Mouse (Mus musculus): ENCODE measurements at regions not wholly inside any gene's neighbourhood (a gene's known extent, or its start where the extent isn't known, plus 50 kb on each side); places are given as distances from the start of the nearest gene placed in this dataset.

DNA sequence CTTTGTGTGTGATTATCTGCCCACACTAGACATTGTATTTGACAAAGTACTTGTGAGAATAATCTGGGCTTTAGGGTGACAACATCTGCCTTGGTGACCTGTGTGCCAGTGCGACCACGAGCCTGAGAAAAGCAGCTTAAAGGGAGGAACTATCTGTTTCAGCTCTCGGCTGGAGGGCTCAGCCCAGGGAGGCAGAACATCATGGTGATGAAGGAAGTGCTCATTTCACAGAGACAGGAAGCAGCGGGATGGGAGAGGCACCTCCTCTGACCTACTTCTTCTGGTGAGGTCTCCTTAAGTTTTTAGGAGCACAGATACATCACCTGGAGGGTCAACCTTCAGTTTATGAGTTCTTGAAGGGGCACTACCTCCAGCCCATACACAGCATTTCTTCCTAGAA is 89.8 kb downstream of the Kif26a start:
- DNase-seq (ENCODE audit: low spot score): no peak

DNA sequence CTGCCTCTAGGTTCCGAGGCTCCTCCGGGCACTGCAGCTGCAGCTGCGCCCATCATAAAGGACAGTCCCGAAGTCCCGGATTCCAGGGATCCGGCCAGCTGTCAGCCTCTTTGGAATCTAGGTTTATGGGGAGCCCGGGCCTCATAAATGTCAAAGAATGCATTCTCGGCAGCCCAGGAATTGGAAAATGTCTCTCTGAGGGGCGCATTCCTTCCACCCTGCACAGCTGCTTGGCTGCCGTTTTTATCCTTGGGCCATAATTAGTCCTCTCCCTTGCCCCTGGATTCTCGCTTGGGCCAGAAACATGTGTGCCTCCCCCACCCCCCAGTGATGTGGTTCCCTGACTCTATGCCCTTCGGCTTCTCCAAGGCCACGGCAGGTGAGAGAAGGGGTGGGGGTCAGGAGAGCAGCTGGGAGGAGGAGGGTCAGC is 91.1 kb downstream of the Kif26a start:
- no peak for DNase-seq (ENCODE audit: low spot score)

DNA sequence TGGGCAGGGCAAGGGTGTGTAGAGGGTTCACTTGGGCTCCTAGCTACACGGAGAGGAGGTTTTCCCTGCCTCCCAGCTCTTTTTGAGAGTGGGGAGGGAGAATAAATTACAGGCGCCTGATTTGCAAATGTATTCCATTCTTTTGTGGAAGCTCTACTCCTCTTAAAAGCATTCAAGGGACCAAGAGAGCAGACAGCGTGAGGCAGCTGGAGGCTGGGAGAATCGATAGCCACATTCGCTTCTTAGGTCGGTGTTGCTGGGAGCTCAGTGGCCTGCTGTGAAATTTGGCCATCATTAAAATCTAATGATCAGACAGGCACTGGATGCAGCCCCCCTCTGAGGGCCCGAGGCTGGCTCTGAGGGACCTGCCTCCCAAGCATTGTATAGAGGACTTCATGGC is 92.8 kb downstream of the Kif26a start:
- DNase-seq (ENCODE audit: low spot score): no peak

DNA sequence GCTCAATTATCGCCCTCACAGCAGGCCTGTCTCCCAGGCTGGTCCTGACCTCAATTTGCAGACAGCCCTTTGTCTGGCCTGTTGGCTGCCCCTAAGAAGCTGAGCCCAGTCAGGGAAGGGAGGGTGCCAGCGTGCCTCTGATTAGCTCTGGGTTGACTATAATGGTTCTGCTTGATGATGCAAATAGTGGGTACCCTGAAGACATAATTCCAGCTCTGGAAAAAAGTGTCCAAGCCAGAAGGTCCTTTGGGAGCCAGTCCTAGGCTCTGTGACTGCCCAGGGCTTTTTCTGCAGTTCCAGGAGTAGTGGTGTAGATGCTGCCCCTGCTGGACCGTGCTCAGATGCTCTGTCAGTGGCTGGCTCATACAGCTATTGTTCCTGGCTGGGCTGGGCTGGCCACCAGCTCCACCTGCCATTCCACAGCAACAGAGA is 95.7 kb downstream of the Kif26a start:
- no peak for DNase-seq (ENCODE audit: low spot score)

DNA sequence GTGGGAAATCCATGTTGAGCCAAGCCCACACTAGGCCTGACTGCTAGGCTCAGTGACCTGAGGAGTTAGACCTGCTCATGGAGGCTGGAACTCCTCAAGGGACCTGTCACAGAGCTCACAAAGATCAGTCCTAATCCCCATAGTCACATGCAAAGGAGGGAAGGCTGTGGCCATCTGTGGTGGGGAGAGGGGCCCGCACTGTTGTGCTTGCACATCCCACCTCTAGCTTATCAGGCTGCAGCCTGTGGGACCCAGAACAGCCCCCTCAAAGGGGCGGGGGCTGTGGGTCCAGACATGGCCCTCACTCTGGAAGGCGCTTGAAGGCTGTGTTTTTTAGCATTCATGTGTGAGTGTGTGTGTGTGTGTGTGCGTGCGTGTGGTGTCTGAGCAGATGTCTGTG is 97.2 kb downstream of the Kif26a start:
- no peak for DNase-seq (ENCODE audit: low spot score)

DNA sequence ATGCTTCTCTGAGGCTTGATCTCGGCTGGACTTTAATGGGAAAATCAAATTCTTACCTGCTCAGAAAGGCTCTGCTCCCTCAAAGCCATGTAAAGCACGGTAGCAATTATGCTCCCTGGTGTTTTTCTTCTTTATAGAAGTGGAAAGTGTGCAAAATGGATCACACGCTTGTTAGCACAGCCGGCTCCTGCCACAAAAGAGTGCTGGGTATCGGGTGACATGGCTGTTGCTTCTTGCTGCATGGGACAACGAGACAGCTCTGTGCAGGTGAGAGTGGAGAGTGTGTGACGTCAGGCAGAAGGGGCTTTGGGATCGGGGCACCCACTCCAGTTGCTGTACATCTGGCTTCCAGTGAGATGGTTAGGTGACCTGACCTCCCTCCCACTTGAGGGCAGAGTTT is 104.9 kb downstream of the Kif26a start:
- no peak for DNase-seq (ENCODE audit: low spot score)

DNA sequence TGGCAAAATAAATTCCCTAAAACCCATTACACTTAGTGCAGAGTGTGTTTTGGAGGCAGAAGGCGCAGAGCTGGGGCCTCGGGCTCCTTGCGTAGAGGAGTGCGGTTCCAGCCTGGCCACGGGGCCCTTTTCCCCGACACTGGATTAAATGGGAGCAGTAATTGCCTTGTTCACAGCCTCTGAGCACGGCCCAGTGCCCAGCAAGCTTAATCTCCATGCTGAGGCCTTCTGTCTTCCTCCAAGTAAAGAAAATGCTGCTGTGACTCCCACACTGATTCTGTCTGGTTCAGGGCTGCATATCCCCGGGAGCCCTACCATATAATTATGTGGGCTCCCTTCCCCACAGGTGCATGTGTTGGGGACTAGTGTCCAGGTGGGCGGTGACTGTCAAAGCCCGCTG is 107.5 kb downstream of the Kif26a start:
- DNase-seq (ENCODE audit: low spot score): no peak

DNA sequence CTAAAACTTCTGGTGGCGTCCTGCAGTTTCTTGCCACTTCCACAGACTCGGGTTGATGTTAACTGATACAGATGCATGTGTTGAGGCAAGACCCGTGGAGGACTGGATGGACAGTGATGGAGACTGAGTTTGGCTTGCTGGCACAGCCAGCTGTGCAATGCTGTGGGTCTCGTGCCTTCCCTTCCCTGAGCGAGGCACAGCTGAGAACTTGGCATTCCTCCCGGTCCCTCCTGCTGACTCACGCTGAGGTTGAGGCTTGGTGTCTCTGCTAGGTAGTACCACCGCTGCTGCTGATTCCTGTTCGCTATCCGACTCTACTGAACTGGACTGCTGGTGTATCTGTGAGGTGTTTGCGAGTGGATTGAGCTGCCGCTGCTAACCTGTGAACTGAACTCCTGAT is 109.2 kb downstream of the Kif26a start:
- no peak for DNase-seq (ENCODE audit: low spot score)

DNA sequence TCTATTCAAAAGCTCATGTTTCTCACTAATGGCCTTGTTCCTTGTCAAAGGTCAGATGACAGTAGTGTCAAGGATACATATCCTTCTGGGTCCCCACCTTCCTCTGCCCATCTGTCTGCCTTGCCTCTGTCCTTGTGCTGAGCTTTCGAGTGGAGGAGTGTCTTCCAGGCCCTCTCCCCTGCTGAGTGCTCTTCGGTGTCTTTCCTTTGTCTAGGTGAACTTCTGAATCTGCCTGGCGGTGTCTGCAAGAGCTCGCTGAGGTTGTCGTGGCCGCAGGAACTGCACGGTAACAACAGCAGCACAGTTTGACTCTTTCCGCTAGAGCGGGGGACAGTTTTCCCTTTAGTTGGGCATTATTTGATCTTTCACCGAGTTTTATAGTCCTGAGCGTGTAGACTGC is 111.7 kb downstream of the Kif26a start:
- no peak for DNase-seq (ENCODE audit: low spot score)

DNA sequence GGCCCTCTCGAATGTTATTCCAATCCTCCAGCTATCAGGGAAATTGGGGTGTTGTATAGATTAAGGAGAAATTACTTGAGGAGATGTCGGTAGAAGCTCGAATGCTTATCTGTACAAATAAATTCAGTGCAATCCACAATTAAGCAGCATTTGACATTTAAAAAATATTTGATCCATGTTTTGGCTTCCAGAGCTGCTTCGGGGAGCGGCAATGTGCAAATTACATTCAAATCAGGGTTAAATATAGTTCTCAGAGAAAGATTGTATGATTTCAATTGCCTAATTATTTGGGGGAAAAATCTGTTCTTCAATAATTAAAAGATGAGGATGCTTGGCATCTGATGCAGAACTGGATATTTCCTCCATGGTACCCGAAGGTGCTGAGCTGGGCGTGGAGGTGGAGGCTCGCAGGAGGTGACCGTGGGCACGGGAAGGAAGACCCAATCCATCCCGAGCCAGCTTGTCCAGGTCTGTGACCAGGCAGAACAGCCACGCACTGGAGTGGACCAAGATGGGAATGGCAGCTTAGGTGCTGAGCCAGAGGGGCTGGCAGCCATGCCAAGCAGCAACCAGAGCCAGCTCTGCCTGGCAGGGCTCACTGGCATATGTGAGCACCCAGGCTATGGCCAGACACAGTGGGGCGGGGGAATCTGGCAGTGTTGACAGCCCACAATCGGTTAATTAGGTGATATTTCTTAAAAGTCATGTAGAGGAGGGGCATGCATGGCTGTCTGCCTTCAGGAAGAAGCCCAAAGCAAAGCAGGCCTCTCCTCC is 117.5 kb downstream of the Kif26a start:
- no peak for DNase-seq (ENCODE audit: low spot score)

DNA sequence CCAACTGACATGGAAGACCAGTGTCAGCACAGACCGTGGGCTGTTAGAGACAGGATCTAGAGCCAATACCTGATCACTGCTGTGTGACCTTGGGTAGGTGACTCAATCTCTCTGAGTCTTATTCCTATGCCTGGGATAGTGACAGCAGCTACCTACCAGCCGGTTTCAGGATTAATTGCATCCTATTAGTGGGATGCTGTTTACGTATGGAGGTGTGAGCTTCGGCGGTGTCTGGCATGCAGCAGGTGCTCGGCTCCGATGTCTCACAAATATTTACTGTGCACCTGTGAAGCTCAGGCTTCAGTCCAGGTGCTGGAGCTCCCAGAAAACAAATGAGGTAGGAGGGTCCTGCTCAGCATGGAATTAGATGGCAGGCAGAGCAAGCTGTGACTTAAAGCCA is 118.2 kb downstream of the Kif26a start:
- DNase-seq (ENCODE audit: low spot score): no peak

DNA sequence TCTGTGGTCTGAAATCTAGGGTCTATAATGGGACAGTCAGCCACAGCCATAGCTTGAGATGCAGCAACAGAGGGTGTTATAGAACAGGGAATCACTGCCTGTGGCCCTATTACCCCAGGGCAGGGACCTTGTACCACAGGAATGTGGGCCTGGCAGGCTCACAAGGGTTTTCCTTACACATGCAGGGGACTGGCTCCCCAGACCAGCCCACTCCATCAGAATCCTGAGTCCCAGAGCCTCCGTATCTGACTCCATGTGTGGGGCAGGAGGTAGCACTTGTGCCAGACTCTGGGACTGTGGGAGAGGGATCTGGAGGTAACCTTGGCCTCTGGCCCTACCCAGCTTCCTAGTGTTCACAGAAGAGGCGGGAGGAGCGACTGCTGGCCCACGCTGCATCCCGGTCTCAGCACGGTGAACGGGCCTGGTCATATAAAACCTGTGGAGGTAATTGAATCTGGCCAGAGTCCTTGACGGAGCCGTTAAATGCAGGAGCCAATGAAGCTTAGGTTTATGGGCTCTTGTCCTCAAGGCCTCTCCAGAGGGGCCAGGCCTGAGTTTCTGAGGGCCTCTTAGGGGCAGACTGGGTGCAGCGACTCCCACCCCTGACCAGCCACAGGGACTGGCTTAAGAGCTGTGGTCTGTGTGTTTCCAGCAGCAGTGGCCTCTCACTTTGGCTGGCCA is 119.4 kb downstream of the Kif26a start:
- DNase-seq (ENCODE audit: low spot score): no peak

DNA sequence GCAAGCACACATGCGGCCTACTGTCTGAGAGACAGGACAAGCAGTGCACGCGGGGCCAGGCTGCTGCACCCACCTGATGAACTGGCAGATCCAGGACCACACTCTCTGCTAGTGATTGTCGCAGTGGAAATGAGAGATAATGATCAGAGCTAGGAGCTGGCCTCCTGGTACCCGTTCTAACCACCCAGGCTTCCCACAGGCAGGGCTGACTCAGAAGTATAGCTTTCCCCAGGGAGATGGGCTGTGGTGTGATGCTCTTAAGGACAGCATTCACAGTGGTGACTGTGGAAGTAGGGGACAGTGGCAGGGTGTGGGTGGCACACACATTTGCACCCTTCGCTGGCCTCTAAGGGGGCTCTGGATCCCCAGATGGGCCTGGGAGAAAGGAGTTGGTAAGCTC is 128.0 kb downstream of the Kif26a start:
- no peak for DNase-seq (ENCODE audit: low spot score)

DNA sequence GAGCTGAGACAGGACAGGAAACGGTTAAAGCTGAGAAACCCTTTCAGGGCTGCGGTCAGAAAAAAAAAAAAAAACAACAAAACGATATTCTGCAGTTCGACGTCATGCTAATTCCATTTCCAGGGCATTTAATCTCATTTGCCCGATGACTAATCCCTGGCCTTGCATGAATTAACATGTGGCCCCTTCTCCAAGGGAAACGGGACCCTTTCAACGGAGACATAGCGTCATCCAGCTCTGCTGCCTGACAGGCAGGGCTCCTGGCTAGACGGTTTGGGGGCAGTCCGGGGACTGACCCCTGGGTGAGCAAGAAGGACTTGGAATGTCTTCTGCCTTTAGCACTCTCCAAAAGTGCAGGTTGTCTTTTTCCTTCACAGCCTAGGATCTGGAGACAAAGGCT is 128.7 kb downstream of the Kif26a start:
- no peak for DNase-seq (ENCODE audit: low spot score)

DNA sequence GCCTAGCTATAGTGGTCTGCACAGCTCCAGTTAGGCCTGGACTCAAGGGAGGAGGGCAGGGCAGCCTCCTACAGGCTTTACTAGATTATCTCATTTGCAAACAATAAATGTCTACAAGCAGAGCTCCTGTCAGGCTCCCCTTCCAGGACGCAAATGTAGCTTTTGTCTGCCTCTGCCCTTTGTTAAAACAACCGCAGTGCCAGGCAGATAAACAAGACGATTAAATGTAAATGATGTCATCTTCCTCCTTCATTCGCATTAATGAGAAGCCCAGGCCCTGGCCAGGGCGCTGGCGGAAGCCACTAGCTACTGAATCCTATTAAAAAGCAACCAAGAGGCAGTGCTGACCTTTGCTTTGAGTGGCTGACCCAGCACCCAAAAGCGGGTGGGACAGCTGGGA is 130.6 kb downstream of the Kif26a start:
- no peak for DNase-seq (ENCODE audit: low spot score)

DNA sequence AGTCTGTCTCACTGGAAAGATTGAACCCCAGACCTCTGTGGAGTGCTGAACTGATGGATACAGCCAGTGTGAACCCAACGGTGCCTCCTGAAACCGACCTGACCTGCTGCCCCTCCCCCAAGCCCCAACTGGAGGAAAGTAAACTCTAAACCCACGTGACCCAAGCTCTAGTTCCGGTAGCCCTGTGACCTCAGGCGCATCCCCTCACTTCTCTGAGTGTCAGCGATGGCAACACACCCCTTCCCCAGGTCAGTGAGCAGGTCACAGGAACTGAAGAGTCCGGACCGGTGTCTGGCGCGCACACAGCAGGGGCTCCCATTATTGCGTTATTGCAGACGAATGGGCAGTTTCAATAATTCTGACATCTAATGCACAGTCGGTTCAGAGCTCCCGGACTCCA is 131.5 kb downstream of the Kif26a start:
- no peak for DNase-seq (ENCODE audit: low spot score)

DNA sequence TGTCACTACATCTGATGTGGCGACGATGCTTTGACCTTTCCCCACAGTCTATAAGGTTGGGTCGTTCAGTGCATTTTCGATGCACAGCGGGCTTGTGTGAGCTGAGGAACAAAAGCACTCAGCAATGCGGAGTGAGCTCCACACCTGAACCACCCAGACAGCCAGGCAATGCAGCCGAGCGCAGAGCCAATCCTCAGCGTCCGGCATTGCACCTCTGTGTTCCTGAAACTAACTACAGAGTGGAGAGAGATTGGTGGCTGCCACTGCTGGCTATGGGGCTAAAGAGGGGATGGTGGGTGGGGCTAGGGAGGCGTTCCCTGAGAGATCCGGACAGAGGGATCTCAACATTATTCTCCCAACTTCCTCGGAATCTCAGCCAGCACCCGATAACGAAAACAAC is 139.1 kb downstream of the Kif26a start:
- no peak for DNase-seq (ENCODE audit: low spot score)

DNA sequence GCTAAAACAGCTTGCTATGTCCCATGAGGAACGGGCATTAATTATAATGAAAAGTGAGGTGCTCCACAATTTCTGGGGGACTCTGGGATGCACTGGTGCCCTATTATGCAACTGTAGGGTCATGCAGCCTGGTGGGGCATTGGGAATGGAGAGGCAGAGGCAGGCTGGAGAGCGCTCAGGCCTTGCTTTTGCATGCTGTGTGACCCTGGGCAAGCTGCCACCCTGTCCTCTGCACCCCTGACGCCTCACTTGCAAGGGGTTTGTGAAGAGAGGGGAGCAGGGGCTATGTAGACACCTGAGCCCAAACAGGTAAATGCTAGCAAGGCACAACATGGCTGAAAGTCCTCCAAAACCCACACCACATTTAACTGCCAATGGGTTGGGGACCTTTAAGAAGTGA is 142.8 kb downstream of the Kif26a start:
- no peak for DNase-seq (ENCODE audit: low spot score)

DNA sequence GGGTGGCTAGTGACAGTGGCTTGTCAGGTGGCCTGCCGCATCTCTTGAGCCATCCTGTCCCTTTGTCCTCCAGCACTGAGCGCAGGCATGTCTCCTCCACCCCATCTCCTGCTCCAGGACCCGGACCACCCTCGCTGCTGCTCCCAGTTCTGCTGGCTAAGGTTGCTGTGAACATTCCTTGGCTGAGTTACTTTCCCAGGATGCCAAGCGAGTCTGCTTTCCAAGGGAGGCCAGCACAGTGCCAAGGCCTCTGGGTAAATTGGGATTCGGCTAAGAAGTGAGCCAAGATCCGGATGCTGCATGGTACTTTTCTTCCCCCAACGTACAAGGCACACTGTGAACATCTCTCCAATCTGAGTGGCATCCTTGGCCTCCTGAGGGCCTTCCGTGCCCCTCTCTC is 144.3 kb downstream of the Kif26a start:
- DNase-seq (ENCODE audit: low spot score): no peak

DNA sequence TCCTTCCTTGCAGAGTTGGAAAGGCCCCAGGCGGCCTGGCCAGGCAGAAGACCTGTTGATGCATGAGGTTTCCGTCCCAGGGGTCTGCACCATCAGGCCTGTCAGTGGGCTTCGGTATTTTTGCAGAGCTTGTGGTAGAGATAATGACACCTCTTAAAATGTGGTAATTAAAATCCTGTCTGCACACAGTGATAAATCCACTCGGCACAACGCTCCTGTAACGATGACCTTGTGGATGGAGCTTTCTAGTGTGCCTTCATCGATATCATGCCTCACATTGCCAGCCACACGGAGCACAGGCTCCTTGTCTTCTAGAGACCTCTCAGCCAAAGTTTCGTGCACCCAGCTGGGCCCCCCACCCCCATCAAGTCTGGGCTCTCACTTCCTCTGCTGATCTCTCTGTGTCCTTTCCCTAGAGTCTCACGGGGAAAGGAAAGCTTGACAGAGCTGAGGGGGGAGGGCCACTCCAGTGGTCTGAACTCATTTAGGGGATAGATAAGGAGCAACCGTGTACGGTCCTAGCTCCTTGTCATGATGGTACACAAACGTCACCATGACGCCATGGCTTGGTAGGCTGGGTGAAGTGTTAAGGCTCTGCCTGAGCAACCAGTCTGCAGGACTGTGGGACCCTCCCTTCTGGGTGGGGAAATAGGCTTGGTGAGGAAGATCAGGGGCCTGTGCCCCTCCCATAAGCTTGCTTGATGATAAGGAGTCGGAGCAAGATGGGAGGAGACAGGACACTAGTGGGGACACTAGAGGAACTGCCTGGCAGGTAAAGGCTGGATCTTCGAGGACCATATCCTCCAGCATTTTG is 145.9 kb downstream of the Kif26a start:
- no peak for DNase-seq (ENCODE audit: low spot score)

DNA sequence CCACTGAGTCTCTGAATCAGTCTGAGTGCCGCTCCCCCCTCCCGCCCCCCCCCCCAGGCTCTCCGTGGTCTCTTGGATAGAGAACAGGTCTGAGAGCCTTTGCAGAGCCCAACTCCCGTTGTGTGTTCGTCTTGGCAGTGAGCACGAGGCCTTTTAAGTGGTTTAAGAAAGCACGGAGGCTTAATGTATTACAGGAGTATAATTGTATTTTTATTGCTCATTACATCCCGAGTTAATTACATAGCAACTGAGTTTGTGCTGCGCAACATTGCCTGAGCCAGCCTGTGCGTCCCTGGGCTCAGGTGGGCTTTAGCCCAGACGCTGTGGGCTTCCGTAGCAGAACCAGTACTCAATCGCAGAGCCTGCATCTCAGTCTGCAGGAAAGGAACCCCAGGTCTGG is 147.1 kb downstream of the Kif26a start:
- DNase-seq (ENCODE audit: low spot score): no peak

DNA sequence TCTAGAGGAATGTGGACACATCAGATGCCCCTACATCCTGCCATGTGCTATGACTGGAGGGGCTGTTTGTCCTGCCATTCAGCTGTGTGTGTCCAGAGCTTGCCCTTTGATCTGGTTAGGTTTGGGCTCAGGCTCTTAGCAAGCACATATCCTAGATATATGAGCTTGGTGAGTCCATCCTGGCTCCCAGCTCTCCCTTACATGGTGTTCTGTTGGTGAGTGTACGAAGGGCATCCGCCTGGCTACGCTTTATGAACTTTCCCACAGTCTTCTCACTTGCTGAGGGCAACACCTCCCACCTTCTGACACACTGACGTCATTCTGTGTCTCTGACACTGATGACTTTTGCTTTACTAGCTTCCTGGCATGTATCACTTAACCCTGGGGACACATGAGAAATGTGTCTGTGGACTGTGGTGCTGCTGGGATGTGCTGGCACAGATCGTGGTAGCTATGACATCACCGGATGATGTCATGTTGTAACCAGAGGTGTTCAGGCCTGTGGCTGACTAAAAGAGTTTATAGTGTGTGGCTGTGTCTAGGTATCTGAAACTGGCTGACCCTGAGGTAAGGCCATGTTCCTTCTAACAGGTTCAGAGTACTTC is 149.4 kb downstream of the Kif26a start:
- no peak for DNase-seq (ENCODE audit: low spot score)

DNA sequence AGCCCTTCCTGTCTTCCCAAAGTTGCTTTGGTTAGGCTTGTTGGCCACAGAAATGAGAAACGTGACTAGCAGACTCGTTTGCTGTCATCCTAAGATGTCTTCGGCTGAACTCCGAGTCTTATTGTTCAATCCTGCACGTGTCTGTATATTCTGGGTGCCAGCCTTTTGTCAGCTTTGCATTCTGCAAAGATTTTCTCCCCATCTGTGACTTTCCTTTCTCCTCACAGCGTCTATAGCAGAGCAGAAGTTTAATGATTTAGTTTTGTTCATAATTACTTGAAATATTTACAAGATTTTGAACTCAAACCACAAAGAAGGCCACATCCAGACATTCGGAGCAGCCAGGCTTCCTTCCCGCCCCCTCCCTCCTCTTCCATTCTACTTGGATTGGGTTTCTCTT is 152.5 kb downstream of the Kif26a start:
- DNase-seq (ENCODE audit: low spot score): no peak

Measured in ovary, postnatal 14 days (tissue).